Mouse (Mus musculus) left cerebral cortex, adult 11 months (tissue): Measurements from ENCODE around the gene Fgfr2.

Source experiments
- DNase-seq: peaks from one replicate; pipeline ENCODE4 v3.0.0; 2022; ENCODE audit warnings: low spot score

The Fgfr2 gene

DNA sequence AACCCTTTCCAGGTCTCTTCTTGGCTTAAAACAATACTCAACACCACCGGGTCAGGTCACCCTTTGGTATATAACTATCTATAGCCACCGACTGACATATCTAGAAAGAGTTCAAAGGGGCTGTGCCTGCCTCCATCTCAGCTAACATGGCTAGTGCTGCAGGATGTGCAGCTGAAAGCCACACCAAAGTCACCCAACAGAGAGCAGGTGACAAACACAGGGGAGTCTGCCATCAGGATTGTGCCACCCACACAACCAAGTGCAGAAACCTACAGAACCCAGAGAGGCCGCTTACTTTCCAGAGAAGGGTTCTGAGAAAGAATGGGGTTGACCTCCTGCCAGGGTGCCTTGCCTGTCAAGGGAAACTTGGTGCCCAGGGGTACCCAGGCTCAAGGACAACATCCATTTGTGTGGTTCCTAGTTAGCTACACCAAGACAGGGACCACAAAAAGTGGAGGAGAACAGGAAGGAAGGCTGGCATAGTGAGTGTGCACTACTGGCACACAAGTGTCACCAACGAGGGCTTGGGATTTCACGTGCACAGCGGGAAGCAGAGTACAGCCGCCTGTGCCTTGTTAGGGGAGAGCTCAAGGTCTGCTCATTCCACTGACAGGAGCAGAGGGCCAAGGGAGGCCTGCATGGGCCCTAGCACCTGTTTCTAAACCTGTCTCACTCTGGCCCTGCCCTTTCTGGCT, 350.0 kb downstream of the Fgfr2 start:
- no peak for DNase-seq

DNA sequence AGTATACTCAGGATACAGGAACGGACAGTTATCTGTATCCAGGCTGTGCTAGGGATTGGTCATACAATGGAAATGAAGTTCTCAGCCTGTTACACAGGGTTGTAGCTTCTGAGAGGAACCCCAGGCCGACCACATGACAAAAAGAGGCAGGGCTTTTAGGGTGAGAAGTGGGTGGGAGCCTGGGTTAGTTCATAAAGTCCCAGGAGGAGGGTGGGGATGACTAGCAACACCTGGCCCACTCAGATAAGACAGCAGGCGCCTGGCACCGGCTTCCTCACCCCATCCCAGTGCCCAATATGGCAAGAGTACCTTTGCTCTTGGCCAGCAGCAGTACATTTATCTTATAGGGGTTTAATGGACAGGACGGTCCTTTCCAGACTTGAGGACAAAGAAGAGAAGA, 350.7 kb downstream of the Fgfr2 start:
- no peak for DNase-seq

DNA sequence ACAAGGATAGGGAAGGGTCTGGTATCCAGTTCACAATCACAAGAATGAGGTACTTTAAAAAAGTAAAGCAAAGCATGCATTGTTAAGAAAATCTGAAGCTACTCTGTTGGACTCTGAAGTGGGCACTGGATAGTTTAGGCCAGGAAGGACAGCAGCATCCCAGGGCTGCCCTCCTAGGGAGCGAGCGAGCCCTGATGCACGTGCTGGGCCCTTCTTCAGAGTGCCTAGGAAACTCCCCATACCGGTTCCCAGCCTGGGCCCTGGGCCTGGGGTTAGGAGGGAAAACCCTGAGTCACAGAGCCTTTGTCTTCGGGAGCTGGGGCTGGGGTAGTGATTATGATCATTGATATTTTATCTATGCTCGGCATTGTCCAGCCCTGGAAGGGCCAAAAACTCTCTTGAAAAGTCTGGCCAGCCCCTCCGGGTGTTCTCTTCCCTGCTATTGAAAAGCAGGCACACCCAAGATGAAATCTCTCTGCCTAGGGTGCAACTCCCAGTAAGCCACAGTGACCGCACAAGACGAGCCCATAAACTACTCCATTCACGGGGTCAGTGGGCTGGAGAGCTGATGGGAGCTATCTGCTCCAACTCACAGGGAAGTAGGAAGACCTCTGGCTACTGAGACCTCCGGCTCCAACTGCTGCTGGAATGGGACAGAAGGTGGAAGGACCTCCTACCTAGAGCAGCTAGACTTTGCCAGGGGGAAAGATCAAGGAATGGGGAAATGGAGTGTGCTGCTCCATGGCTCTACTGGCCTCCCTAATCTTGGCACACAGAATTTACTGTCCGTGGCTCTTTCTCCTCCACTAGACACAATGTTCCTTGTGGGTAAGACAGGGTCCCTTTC, 354.4 kb downstream of the Fgfr2 start:
- no peak for DNase-seq

DNA sequence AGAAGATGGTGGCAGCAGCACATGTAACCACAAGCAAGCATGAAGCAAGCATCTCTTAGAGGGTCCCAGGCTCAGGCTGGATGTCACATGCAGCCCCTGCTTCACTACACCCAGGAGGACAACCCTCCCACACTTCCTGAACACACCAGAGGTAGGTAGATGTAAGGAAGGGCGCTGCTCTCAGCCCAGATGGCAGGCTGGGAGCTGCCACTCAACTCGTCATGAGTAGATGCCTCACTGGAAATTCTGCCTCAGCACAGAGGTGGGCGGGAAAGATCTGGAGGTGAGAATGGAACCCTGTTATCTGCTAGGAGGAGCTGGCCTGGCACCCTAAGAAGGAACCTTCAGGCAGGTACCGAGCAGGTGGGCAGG, 355.2 kb downstream of the Fgfr2 start:
- no peak for DNase-seq

DNA sequence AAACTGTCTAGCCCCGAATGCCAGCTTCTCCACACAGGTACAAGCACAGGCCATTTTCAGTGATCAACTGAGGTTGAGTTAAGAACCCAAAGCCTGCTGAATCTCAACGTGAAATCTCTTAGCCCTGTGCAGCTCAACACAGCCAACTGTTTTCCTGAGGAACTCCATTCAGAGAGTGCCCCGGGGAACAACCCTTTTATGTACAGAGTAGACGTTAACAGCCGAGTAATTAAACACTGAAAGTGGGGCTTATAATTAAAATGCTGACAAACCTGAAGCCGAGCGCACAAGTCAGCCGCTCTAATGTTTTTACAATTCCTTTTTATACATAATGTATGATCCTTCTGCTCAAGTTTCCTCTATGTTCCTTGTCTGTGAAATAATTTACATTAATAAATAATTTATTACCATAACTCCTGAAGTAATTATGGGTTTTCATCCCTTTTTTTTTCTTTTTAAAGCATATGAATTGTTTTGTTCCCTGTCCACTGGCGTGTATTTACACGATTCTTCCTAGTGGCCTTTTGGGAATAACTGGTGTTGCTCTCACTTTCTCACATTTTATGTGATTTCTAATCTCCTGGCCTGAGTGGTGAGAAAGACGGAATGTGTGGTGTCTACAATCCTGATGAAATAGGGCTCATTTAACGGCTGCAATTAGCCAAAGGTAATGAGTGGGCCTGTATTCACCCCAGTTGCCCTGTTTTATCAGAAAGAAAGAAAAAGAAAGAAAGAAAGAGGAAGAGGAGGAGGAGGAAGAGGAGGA, 355.7 kb downstream of the Fgfr2 start:
- DNase-seq: no peak

DNA sequence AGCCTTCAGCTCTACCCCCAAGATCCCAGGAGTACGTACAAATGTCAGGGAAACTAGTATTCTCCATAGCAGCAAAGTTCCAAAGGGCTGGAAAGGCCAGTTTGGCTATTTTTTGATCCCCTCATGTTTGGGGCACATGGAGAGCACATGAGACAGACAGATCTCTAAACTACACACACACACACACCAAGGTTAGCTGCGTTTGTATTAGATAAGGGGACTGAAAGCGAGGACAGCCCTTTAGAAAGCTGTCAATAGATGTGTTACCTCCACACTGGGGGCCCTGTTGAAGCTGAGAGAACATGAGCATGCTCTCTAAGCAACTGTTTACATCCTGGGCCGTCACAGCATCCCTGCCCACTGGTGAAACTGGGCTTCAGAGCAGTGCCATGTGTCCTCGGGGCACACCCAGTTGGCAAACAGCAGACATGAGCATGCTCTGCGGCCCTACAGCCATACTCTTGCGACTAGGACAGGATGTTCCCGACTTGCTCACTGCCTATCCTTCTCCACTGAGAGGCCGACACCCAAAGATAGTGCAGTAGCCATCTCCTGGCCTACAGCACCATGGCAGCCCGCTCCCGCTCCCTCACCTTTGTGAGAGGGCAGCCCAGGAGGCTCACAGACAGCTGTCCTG, 356.8 kb downstream of the Fgfr2 start:
- no peak for DNase-seq

DNA sequence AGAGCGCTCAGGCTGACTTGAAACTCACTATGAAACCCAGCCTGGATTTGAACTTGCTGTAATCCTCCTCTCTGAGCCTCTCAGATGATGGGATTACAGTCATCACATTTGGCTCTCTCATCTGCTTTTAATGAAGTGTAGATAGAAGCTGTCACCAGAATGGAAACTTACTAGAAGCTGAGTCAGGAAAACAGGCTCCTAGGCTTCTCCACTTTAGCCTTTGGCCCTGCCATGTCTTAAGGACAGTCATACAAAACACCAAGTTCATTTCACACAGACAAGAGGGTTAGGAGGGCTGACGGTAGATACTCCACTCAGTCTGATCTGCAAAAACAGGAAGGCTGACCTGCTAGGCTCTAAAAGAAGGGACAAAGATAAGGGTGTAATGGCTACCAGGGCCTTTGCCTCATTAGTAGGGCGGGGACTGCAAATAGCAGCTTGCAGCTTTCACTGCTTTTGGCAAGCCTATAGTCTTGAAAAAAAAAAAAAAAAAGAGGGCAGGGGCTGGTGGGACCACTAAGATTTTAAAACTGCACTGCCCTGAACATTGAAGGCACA, 357.4 kb downstream of the Fgfr2 start:
- DNase-seq: no peak

DNA sequence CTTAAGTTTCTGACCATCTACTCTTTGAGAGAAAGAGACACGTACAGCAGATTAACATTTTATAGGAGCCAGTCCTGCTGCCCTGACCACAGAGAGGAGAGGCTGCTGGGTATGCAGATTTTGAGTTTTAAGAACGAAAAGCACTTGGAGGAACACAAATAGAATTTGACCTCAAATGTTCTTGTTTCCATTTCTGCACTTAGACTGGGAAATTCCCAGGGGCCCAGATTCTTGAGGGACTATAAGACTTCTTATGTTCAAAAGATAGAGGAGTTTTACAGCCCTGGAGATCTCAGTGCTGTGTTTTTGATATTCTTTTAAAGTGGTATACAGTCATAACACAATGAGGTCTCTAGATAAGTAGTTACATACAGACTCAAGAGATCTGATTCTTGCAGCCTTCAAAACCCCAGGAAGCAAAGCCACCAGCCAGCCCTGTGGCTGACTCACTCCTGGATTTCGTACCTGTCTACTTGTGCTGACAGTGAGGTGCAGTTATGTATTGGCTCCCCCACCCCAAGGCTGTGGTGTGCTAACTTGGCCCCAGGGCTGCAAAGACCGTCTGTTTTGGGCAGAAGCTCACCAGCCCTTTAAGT, 358.2 kb downstream of the Fgfr2 start:
- DNase-seq: no peak

DNA sequence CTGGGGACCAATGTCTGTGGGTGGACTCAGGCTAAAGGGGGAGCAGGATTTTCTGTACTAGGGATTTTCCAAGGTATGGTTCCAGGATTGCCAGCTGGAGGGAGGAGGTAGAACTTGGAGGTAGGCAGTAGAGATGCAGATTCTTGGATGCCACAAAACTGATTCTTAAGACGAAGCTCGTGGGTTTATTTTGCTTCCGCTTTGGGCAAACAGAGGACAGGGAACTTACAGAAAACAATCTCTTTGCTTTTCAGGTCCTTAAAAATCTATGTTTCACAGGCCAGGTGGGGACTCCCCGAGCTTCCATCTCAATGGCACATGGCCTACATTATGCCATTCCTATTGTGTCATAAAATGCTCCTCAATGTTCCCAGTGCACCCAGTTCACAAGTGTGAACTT, 358.8 kb downstream of the Fgfr2 start:
- no peak for DNase-seq

DNA sequence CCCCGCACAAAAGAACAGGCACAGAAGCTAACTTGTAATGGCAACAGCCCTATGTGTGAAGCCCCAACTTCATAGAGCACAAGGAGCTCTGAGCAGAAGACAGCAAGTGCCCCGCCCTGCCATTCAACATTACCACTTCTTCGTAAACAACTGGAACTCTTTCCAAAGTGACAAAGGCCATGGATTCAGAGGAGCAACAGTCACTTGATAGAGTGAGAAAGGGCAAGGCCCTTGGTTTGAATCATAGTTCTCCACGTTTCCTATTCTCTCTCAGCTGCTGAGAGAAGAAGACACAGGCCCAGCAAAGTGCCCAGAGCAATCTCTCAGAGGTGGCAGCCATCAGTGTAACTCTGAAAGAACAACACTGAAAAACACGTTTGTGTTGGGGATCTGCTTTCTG, 359.2 kb downstream of the Fgfr2 start:
- DNase-seq: no peak

DNA sequence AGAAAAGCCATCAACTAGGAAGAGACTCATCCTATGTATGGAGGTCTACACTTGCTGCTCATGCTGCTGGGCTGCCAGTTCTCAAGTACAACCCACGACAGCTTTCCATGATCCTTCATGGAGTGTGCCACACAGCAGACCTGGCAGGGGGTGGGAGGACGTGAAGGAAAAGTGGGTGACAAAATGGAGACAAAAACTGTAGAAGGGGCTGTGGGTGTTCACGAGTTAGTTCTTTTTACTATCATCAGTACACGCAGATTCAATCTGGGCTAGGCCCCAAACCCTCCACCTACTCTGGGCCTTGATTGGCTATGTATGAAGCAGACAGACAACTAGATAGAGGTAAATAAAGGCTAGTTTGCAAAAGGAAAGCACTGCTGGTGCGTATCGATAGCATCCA, 359.8 kb downstream of the Fgfr2 start:
- DNase-seq: no peak

DNA sequence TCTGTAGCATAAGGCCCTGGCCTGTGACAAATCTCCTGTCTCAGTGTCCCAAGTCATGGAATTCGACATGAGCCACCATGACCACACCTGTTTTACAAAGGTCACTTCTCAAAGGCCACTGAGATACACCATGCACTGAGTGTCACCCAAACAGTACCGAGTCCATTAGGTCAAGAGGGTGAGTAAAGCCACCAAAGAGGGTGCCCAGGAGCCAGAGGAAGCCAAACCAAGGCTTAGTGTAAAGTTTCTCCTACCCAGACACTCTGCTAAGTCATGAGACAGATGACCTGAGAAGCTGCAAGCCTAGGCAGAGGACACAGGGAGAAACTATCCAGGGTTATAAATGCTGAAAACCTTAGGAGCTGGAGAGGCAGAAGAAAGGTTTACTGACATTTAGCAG, 361.7 kb downstream of the Fgfr2 start:
- no peak for DNase-seq

DNA sequence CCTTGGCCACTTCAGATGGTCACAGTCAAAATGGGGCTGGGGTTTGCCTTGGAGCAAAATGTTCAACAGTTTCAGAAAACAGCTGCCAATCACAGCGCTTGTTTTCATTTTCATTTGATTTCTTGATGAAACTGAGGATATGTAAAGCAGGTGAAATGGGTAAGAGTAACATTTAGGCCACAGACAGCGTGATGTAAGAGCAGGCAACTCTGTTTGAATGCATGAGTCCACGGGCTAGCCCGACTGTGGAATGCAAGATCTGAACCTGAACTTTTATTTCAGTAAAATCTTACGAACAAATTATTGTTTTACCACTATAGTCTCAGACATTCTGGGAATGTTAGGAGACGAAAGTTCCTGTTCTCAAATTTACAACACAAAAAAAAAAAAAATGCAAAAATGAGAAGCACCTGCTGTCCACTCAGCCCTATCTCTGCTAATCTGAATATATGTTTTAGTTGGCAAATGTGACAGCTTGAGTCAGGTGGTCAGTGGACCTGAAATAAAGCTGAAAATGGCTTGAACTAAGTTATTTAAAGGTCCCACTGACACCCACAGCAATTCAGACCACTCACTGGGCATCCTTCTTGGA, 362.5 kb downstream of the Fgfr2 start:
- no peak for DNase-seq

DNA sequence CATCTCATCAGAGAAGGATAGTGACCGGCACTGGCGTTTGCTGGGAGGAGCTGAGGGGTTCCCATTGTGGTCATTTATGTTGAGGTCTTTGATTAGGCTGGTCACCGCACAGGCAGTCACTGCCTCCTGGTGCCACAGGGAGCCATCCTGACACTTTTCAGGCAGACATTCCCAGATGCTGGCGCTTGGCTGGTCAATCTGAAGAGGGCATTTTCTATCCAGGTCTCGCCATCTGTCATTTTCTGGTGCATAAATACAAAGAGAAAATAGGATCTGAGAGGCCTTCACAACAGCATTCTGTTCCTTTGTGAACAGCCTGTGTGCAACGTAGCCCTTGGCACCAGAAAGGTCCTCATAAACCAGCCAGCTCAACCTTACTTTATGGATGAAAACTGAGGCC, 363.2 kb downstream of the Fgfr2 start:
- DNase-seq: no peak

DNA sequence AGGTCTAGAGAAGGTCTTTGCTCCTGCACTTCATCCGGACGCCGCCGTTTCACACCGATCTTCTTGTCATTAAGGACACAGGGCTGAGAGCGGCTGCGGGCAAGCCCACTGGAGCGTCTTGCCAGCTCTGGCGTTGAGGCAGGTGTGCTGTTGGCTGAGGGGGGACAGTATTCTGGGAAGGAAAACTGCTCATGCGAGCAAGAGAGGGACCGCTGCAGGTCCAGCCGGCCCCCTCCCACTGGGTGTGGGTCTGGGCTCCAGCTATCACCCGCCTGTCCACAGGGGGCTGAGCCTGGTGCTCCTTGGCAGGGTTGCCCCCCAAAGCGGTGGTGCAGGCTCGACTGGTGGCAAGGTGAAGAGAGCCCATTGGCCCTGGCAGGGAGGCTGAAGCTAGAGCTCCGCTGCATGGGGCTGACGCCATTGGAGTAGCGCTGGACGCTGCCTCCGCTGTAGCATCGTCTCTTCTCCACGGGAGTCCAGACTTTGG, 363.7 kb downstream of the Fgfr2 start:
- no peak for DNase-seq

DNA sequence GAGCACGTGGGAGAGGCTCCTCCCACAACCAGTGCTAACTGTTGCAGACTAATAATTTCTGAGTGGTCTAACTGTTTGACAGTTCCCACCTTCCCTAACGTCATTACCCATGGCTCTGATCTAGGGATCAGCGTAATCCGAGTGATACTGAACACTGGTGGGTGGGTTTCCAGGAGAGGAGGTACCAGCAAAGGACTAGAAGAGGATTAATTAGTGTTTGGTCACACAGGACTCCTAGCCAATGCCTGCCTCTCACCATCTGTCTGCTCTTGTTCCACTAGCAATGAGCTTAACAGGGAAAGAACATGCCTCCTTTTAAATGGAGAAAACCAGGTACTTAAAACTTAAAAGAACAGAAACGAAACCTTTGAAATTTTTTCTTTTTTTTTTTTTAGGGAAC, 364.3 kb downstream of the Fgfr2 start:
- DNase-seq: no peak

DNA sequence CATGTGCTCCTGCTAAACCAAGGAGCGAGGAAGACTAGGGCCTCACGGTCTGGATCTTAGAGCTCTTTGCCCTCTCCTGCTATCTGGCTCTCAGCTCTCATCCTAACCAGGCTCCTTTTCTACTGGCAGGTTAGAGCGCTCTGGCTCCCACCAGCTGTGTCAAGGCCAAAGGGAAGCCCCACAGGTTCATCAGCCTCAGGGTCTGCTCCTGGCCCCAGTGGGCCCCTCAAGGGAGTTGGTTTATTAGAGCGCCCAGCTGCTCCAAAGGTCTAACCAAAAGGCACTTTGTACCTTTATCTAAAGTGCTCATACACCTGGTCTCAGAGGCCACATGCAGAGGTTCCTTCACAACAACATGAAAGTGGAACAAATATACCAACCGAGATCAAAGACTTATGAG, 366.8 kb downstream of the Fgfr2 start:
- DNase-seq: no peak

DNA sequence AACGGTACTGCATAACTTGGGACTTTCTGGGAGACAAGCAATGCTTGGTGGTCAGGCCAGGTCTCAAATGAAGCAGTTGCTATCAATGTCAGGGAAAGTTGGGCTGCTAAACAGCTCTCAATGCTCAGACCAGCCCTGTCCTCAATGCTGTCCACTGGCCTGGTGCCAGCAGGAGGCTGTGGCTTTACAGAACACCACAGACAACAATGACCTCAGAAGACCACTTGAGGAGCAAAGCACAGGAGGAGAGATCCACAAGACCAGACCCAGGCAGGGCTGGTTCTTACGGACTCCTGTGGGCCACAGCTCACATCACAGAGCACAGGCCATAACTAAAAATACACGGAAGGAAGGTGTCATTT, 368.8 kb downstream of the Fgfr2 start:
- no peak for DNase-seq

DNA sequence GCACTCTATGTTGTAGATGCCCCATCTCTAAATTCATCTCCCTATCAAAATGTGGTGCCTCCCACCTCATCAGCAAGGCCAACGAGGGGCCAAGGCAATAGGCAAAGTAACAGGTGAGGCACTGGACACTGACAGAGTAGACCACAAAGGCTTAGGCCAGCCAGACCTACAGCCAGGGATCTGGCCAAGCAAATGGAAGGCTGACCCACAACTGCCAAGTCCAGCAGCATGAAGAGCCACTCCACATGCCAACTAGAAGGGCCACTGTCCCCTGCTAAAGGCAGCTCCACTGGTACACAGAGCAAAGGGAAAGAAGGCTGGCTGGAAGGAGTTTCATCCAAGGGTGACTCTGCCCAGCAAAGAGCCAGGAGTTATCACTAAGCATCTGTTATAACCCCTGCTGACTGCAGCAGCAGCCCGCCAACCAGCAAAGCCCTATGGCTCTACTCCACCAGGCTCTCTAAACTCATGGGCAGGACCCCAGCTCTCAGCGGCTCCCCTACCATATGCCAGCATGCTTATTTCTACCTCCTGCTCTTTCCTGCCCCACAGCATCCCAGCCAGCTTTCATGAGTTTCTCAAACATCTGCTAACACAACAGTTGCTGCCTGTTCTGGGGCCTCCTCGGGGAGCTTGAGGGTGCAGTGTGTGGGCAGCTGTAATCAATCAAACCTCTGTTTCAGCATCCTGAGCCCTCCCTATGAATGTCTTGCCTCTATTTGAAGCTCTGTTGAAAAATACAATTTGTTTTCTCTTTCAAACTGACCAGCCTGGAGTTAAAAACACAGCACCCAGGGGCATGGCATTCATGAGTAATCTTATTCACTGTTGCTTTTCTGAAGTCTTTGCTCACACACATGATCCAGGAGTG, 369.4 kb downstream of the Fgfr2 start:
- no peak for DNase-seq

DNA sequence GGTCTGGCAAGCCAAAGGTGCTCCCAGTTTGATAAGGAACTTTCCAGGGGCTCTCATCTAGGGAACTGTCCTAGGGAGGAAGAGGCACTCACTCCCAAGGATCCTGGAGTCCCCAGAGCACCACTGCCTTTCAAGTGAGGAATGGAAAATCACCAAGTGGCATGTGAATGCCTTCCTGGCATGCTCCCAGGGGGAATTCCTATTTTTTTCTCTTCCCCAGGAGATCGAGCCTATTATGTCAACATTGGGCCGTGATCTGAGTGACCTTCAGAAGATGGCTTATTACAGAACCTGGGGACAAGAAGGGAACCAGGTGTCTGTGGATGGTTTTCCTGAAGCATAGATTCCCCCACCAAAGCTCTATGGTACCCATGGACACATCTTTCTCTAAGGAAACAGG, 371.4 kb downstream of the Fgfr2 start:
- DNase-seq: no peak
